Mouse (Mus musculus): Measurements from ENCODE around the gene Xirp1.

DNA sequence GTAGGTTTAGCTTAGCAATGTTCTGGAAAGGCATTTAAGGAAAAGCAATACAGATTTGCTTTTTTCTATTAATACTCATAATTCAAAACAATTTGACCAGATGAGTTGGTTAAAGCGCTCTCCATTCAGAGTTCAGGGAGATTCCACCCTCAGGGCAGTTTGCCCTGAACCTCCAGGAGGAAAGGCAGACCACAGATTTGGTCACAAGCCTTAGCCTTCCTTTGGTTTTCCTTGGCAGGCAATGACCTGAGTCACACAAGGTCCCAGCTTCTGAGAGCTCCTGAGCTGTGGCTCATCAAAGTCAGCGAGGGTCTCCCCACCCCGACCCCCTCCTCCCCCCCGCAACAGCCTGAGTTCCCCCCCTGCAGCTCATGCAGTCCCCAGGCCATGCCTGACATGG, 40.9 kb upstream of the Xirp1 start:
- TF ChIP-seq CTCF (IDR thresholded peaks at IDR 0.05; ENCODE audit: control insufficient read depth, insufficient read depth, insufficient read length), result no peak
- no peak for TF ChIP-seq USF1 (IDR thresholded peaks at IDR 0.05; ENCODE audit: low read depth)
- no peak for TF ChIP-seq MYOG (IDR thresholded peaks at IDR 0.05; ENCODE audit: control insufficient read depth, extremely low read depth, insufficient read length)
- no peak for TF ChIP-seq CEBPB (IDR thresholded peaks at IDR 0.05; ENCODE audit: low read depth)
- TF ChIP-seq FOSL1 (IDR thresholded peaks at IDR 0.05; ENCODE audit: insufficient read depth, low read length, poor library complexity, severe bottlenecking), result no peak
- TF ChIP-seq MAX (IDR thresholded peaks at IDR 0.05), result no peak
- no peak for TF ChIP-seq MYOD1 (IDR thresholded peaks at IDR 0.05; ENCODE audit: control insufficient read depth, insufficient read length, low read depth)
